Mouse (Mus musculus) ovary, postnatal 10 days (tissue): ENCODE results near the gene Olfr107.

Experiments used
- DNase-seq: peaks from one replicate; pipeline ENCODE4 v3.0.0; 2022; ENCODE audit warnings: low spot score

Olfr107 gene

GRCm38 (mm10) chr17:37398926-37399325 lies at the start of gene Olfr107:
Gene Olfr107, plus strand, starts transcription at chr17:37399226.
- DNase-seq, result no peak

- DNase-seq, result no peak
Measured at GRCm38 (mm10) chr17:37359282-37359681, 39.7 kb upstream of the Olfr107 start, which contains the start of gene Olfr104-ps. Gene Olfr104-ps, plus strand, starts transcription at chr17:37359582.

GRCm38 (mm10) chr17:37378733-37379132 lies 20.3 kb upstream of the Olfr107 start, which contains the start of gene Olfr105-ps:
Gene Olfr105-ps, plus strand, starts transcription at chr17:37379033.
- DNase-seq, result no peak

- DNase-seq, result no peak
Measured at GRCm38 (mm10) chr17:37390093-37390492, 8.9 kb upstream of the Olfr107 start, which contains the start of gene Olfr106-ps. Gene Olfr106-ps, plus strand, starts transcription at chr17:37390393.

- DNase-seq, result no peak
Measured at GRCm38 (mm10) chr17:37413380-37413779, 14.4 kb downstream of the Olfr107 start.

GRCm38 (mm10) chr17:37445180-37445579 lies 46.2 kb downstream of the Olfr107 start, which contains the start of gene Olfr108:
Gene Olfr108, plus strand, starts transcription at chr17:37445480.
- DNase-seq, result no peak
